Mouse (Mus musculus) liver, adult 2 months (tissue): ENCODE data around the gene St6gal1.

Experiments used
- CTCF ChIP-seq: fragments of 200-500 bp; IDR thresholded peaks from 2 replicates; pipeline ENCODE4 v1.5.1; 2011; ENCODE audit warnings: low read depth, low read length, control low read depth
- POLR2A ChIP-seq: fragments of 200-500 bp; IDR thresholded peaks from 2 replicates; pipeline ENCODE4 v1.6.1; 2011; ENCODE audit warnings: low read length, control low read depth; ENCODE audit not compliant: insufficient read depth; ENCODE audit errors: extremely low read depth

GRCm38 (mm10) chr16:23231168-23231567 is 6.6 kb downstream of the St6gal1 start:
- TF ChIP-seq CTCF (no peak), POLR2A (no peak)
